Mouse (Mus musculus): ENCODE results near the gene Mycbpap. TPM values are rescaled to one million over a fixed set of nuclear protein-coding genes. Genes with fewer than 3 reads are reported as not detected.

Mycbpap gene
- polyA plus RNA-seq, 1 experiment from 2014 or later, result 9.1 TPM

DNA sequence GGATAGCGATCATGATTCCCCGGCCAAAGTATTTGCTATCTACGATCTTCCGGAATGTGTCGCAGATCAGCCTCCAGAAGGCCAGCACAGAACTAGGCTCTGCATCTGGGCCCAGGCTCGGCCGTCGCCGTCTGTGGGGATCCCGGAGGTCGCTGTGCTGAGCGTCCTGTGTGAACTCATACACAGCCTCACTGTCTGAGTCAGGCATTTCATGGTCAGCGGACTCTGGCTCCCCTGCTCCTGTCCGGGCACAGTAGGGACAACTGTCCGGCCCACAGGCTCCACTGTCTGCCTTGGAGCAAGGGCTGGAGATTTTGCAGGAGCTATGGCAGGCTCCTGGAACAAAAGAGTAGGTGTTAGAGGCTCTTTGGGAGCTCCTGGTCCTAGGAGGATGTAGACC lies 64.5 kb downstream of the Mycbpap start:
- ATAC-seq (replicated peaks; ENCODE audit: insufficient number of reproducible peaks, low FRiP score, low TSS enrichment), result no peak
- Histone ChIP-seq H3K4me1 (ENCODE audit: control insufficient read depth, insufficient read depth, low read length) (peaks cover 7% of the 10 kb centered on the region; the same call in 1 of the 2 replicates), H3K36me3 (ENCODE audit: control insufficient read depth, insufficient read depth, low read length) (no peaks in the 10 kb centered on the region), H3K4me2 (0 out of 2 replicates have a peak overlapping the region, but pooled peaks have one; percentile 2), H3K9ac (ENCODE audit: low read depth, low read length) (no peak overlapping the region), H3K9me3 (replicated peaks; ENCODE audit: control insufficient read depth, low read length) (no peaks in the 10 kb centered on the region), H3K4me3 (ENCODE audit: low read depth, low read length) (no peak overlapping the region), H3K27me3 (ENCODE audit: control insufficient read depth, insufficient read depth, low read length) (peaks cover 11% of the 10 kb centered on the region), H3K27ac (ENCODE audit: low read depth, low read length) (no peak overlapping the region)
- 72% methylated on average over 15 of the region's 15 CpGs for WGBS (ENCODE audit: insufficient replicate concordance)

DNA sequence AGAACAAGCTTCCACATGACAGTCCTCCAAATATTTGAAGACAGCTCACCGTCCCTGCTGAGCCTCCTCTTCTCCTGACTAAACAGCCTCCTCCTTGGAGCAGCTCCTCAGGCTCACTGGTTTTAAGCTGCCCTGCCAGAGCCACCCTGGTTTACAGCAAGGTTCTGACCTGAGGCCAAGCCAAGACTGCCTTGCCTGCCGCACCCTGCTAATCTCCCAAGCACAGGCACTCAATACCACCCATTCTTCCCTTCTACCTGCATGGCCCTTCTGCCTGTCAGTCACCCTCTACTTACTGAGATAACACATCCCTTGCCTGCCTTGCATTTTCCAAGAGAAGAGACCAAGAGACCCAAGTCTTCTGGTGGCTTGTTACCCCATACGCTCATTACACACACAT lies 65.2 kb downstream of the Mycbpap start:
- H3K27me3 ChIP-seq (ENCODE audit: control insufficient read depth, insufficient read depth, low read length), result peaks cover 11% of the 10 kb centered on the region
- WGBS (ENCODE audit: insufficient replicate concordance), result 51% methylated on average over 3 of the region's 3 CpGs
- H3K27ac ChIP-seq (ENCODE audit: low read depth, low read length), result peak overlapping the region; percentile 13; the same call in 1 of the 2 replicates

DNA sequence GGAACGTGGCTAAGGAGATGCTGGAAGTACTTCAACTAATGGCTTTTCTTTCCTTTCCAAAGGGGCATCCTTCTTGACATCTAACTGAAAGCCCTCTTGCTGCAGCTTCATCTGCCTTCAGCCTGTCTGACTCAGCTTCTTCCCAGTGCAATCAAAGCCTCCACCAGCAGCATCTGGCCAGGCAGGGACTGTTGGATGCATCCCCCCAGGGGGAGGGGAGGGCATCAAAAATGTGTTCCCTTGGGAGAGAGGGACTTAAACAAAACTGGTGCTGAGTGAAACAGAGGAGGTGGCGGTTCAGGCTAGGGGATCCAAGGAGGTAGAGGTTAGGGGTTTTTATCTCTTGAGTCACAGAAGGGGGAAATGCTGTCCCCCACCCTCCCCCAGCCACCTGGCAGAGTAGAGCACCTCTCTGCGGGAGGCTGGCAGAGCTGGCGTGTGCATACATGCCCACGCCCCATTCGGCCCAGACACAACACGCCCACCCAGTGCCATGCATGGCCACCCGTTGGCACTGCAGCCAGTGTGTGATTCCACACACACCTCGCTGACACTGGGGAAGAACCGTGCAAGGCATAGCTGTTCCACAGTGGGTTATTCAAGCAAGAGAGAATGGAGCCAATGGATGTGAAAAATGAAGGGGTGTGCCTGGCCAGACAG lies 66.3 kb downstream of the Mycbpap start:
- peaks cover 23% of the 10 kb centered on the region for H3K4me1 ChIP-seq (ENCODE audit: control insufficient read depth, insufficient read depth, low read length)
- H3K9ac ChIP-seq (ENCODE audit: low read depth, low read length), result no peak overlapping the region
- H3K9me3 ChIP-seq (replicated peaks; ENCODE audit: control insufficient read depth, low read length), result no peaks in the 10 kb centered on the region
- 83% methylated on average over 10 of the region's 10 CpGs for WGBS (ENCODE audit: insufficient replicate concordance)
- H3K27me3 ChIP-seq (ENCODE audit: control insufficient read depth, insufficient read depth, low read length), result peaks cover 11% of the 10 kb centered on the region
- no peak overlapping the region for H3K4me3 ChIP-seq (ENCODE audit: low read depth, low read length)
- H3K36me3 ChIP-seq (ENCODE audit: control insufficient read depth, insufficient read depth, low read length), result no peaks in the 10 kb centered on the region
- H3K4me2 ChIP-seq, result peak overlapping the region; percentile 33
- no peak overlapping the region for H3K27ac ChIP-seq (ENCODE audit: low read depth, low read length)
- ATAC-seq (replicated peaks; ENCODE audit: insufficient number of reproducible peaks, low FRiP score, low TSS enrichment), result no peak

More for the DNA sequence above, 65.2 kb downstream of the Mycbpap start:
- ATAC-seq (replicated peaks; ENCODE audit: insufficient number of reproducible peaks, low FRiP score, low TSS enrichment), result peak; percentile 62
- Histone ChIP-seq H3K9me3 (replicated peaks; ENCODE audit: control insufficient read depth, low read length) (no peaks in the 10 kb centered on the region), H3K4me1 (ENCODE audit: control insufficient read depth, insufficient read depth, low read length) (peaks cover 13% of the 10 kb centered on the region), H3K4me2 (peak overlapping the region; percentile 36; the same call in 1 of the 2 replicates), H3K36me3 (ENCODE audit: control insufficient read depth, insufficient read depth, low read length) (no peaks in the 10 kb centered on the region), H3K4me3 (ENCODE audit: low read depth, low read length) (no peak overlapping the region), H3K9ac (ENCODE audit: low read depth, low read length) (no peak overlapping the region; the same call in 1 of the 2 replicates)

DNA sequence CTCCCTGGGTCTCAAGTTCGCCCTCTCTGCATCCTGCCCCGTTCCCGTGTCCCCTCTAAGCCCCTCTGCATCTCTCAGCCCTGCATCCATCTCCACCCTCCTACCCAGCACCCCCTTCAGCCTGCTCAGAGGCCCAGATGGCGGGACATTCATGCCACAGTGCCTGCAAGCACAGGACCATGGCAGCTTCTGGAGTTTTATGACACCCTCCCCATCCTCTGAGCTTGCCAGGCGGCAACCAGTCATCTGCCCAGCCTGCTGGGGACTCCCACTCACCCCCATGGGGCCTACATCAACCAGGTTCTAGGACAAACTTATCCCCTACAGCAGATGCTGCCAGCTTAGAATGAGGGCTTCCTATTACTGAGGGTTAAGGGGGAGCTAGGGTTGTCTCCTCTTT lies 66.8 kb downstream of the Mycbpap start:
- H3K27me3 ChIP-seq (ENCODE audit: control insufficient read depth, insufficient read depth, low read length), result peaks cover 11% of the 10 kb centered on the region
- no peak overlapping the region for H3K4me2 ChIP-seq
- ATAC-seq (replicated peaks; ENCODE audit: insufficient number of reproducible peaks, low FRiP score, low TSS enrichment), result no peak
- WGBS (ENCODE audit: insufficient replicate concordance), result 69% methylated on average over 5 of the region's 5 CpGs
- no peak overlapping the region for H3K27ac ChIP-seq (ENCODE audit: low read depth, low read length)
- H3K9me3 ChIP-seq (replicated peaks; ENCODE audit: control insufficient read depth, low read length), result no peaks in the 10 kb centered on the region
- peaks cover 28% of the 10 kb centered on the region for H3K4me1 ChIP-seq (ENCODE audit: control insufficient read depth, insufficient read depth, low read length)
- no peak overlapping the region for H3K9ac ChIP-seq (ENCODE audit: low read depth, low read length)
- H3K36me3 ChIP-seq (ENCODE audit: control insufficient read depth, insufficient read depth, low read length), result no peaks in the 10 kb centered on the region
- H3K4me3 ChIP-seq (ENCODE audit: low read depth, low read length), result no peak overlapping the region

Other genes starting within 250 kb of the Mycbpap start
- not detected in 2 replicates for gene Gm21885, start 239.9 kb downstream of the Mycbpap start, polyA plus RNA-seq (2014; fragmentation: Nextera tagmentation; extraction: Ambion mirVana)
- 77.9 and 79.4 TPM in 2 replicates for gene Luc7l3, start 199.8 kb downstream of the Mycbpap start, polyA plus RNA-seq (2014; fragmentation: Nextera tagmentation; extraction: Ambion mirVana)
- gene Ankrd40, start 193.7 kb downstream of the Mycbpap start, polyA plus RNA-seq (2014; fragmentation: Nextera tagmentation; extraction: Ambion mirVana), result 34.3 and 34.9 TPM in 2 replicates
- gene Abcc3, start 128.7 kb downstream of the Mycbpap start, polyA plus RNA-seq (2014; fragmentation: Nextera tagmentation; extraction: Ambion mirVana), result 0.34 and 0.96 TPM in 2 replicates
- 2.7 and 4.3 TPM in 2 replicates for gene Cacna1g, start 47.5 kb downstream of the Mycbpap start, polyA plus RNA-seq (2014; fragmentation: Nextera tagmentation; extraction: Ambion mirVana)
- gene Spata20, start 35.6 kb downstream of the Mycbpap start, polyA plus RNA-seq (2014; fragmentation: Nextera tagmentation; extraction: Ambion mirVana), result 0.15 TPM in 1 of 2 replicates, not detected in the other
- 8.2 and 9.1 TPM in 2 replicates for gene Epn3, start 21.8 kb downstream of the Mycbpap start, polyA plus RNA-seq (2014; fragmentation: Nextera tagmentation; extraction: Ambion mirVana)
- 2.6 and 4.6 TPM in 2 replicates for gene Rsad1, start 27.5 kb upstream of the Mycbpap start, polyA plus RNA-seq (2014; fragmentation: Nextera tagmentation; extraction: Ambion mirVana)
- gene Chad, start 43.3 kb upstream of the Mycbpap start, polyA plus RNA-seq (2014; fragmentation: Nextera tagmentation; extraction: Ambion mirVana), result 0.21 TPM in 1 of 2 replicates, not detected in the other
- gene Acsf2, start 80.1 kb upstream of the Mycbpap start, polyA plus RNA-seq (2014; fragmentation: Nextera tagmentation; extraction: Ambion mirVana), result 4.3 and 4.7 TPM in 2 replicates
- 137 and 170 TPM in 2 replicates for gene Lrrc59, start 108.0 kb upstream of the Mycbpap start, polyA plus RNA-seq (2014; fragmentation: Nextera tagmentation; extraction: Ambion mirVana)
- gene Mrpl27, start 132.0 kb upstream of the Mycbpap start, polyA plus RNA-seq (2014; fragmentation: Nextera tagmentation; extraction: Ambion mirVana), result 128 and 136 TPM in 2 replicates
- 17.5 and 17.9 TPM in 2 replicates for gene Eme1, start 132.2 kb upstream of the Mycbpap start, polyA plus RNA-seq (2014; fragmentation: Nextera tagmentation; extraction: Ambion mirVana)
- gene Xylt2, start 155.8 kb upstream of the Mycbpap start, polyA plus RNA-seq (2014; fragmentation: Nextera tagmentation; extraction: Ambion mirVana), result 9.0 and 11.9 TPM in 2 replicates
- gene Gm11541, start 182.8 kb upstream of the Mycbpap start, polyA plus RNA-seq (2014; fragmentation: Nextera tagmentation; extraction: Ambion mirVana), result not detected in 2 replicates
- gene Cdc34b, start 220.0 kb upstream of the Mycbpap start, polyA plus RNA-seq (2014; fragmentation: Nextera tagmentation; extraction: Ambion mirVana), result 0.13 TPM in 1 of 2 replicates, not detected in the other